Mouse (Mus musculus) intestine, postnatal 0 days (tissue): ENCODE data around the gene Sertad1. TPM values are rescaled to one million over a fixed set of nuclear protein-coding genes. Genes with fewer than 3 reads are reported as not detected.

ENCODE experiments used
- ATAC-seq: fragments of 200-750 bp; cut with Nextera tagmentation; 2 replicates; pipeline ENCODE4 v1.8.0; 2017; ENCODE audit warnings: mild to moderate bottlenecking, moderate TSS enrichment, moderate library complexity
- H3K27ac ChIP-seq: fragments of 300-500 bp; sonication (generic); 2 replicates; pipeline ENCODE4 v1.5.1; 2014; ENCODE audit warnings: mild to moderate bottlenecking, low read depth, low read length, moderate library complexity
- H3K27me3 ChIP-seq: fragments of 300-500 bp; sonication (generic); replicated peaks from 2 replicates; pipeline ENCODE4 v1.6.1; 2014; ENCODE audit warnings: low read length, mixed read lengths; ENCODE audit not compliant: control insufficient read depth, insufficient read depth
- H3K36me3 ChIP-seq: fragments of 300-500 bp; sonication (generic); 2 replicates; pipeline ENCODE4 v1.6.1; 2014; ENCODE audit warnings: mild to moderate bottlenecking, moderate library complexity; ENCODE audit not compliant: control insufficient read depth, insufficient read depth
- H3K4me1 ChIP-seq: fragments of 300-500 bp; sonication (generic); replicated peaks from 2 replicates; pipeline ENCODE4 v1.6.1; 2014; ENCODE audit warnings: antibody characterized with exemption, low read length, mixed read lengths; ENCODE audit not compliant: control insufficient read depth, insufficient read depth
- H3K4me2 ChIP-seq: fragments of 300-500 bp; sonication (generic); replicated peaks from 2 replicates; pipeline ENCODE4 v1.6.1; 2014; ENCODE audit warnings: low read depth, mild to moderate bottlenecking, moderate library complexity
- H3K4me3 ChIP-seq: fragments of 300-500 bp; sonication (generic); 2 replicates; pipeline ENCODE4 v1.5.1; 2014; ENCODE audit warnings: low read depth, low read length
- H3K9ac ChIP-seq: fragments of 300-500 bp; sonication (generic); 2 replicates; pipeline ENCODE4 v1.6.1; 2014; ENCODE audit warnings: mild to moderate bottlenecking, low read depth, low read length
- H3K9me3 ChIP-seq: fragments of 300-500 bp; sonication (generic); 2 replicates; pipeline ENCODE4 v1.6.1; 2016; ENCODE audit warnings: mixed run types; ENCODE audit not compliant: control insufficient read depth
- CTCF ChIP-seq: sonication (generic); IDR thresholded peaks from 2 replicates; pipeline ENCODE4 v1.5.1; 2016; ENCODE audit warnings: low read depth, mild to moderate bottlenecking, control low read depth, antibody characterized with exemption, moderate library complexity
- WGBS: fragments of 180-500 bp; shearing (Covaris S2); extraction: QIAGEN DNeasy Blood & Tissue Kit; methylation state at CpG from one replicate; pipeline ENCODE4 v1.1.7; 2014; 5-methylcytosine and 5-hydroxymethylcytosine counted together
- polyA plus RNA-seq: library from polyadenylated mRNA; unstranded; fragments of >200 nt; fragmentation: Nextera tagmentation; extraction: Ambion mirVana; gene quantifications from 2 replicates; pipeline ENCODE4 v1.2.1, GENCODE M21; 2015

The Sertad1 gene
- polyA plus RNA-seq, 1 experiment from 2014 or later: 42.7 TPM

DNA sequence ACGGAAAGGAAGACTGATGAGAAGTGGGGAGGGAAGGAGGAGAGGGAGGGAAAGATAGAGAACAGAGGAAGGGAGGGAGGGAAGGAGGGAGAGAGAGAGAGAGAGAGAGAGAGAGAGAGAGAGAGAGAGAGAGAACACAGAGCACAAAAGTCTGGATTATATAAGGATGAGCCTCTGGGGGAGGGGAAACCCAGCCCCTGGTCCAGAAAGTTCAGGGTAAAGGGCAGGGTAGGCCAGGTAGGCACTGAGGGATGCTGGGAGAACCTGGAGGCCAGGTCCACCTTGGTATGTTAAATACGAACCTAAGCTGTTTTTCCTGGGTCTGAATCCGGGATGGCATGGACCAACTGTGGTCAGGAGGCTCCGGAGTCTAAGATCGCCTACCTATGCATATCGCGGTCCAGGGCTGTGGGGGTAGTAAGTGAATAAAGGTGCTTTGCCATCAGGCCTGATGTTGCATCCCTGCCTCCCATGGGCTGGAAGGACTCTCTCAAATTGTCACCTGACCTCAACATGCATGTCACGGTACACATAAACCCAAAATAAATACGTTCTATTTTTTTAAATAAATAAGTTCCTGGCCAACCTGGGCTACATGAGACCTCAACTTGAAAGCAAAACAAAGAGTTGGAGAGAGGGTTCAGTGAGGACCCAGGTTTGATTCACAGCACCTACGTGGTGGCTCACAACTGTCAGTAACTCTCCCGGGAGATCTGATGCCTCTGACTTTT, 15.2 kb upstream of the Sertad1 start:
- no peak for TF ChIP-seq CTCF
- H3K9ac ChIP-seq: no peak overlapping the region
- peaks cover 4% of the 10 kb centered on the region; the same call in 1 of the 2 replicates for H3K4me1 ChIP-seq
- WGBS: 92% methylated on average over 11 of the region's 11 CpGs
- no peaks in the 10 kb centered on the region for H3K9me3 ChIP-seq
- no peak overlapping the region for H3K27ac ChIP-seq
- no peaks in the 10 kb centered on the region for H3K27me3 ChIP-seq
- no peak overlapping the region for H3K4me2 ChIP-seq
- ATAC-seq: no peak
- peaks cover 8% of the 10 kb centered on the region for H3K36me3 ChIP-seq
- no peak overlapping the region for H3K4me3 ChIP-seq

DNA sequence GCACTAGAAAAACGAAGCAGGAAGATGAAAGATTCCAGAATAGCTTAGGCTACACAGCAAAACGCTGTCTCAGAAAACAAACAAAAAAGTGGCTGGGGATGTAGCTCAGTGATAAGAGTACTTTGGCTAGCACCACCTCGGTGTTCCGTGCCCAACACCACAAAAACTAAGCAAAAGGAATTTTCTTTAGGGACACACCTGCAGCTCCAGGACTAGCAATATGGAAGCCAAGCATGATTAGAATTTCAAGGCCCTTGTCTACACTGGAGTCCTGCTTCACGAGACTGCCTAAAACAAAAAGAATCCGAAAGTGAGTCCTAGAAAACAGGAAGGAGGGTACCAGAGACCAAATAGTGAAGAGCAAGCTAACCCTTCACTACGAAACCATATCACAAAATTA, 14.1 kb upstream of the Sertad1 start:
- WGBS: 11% methylated on average over 7 of the region's 7 CpGs
- Histone ChIP-seq H3K27ac (peak overlapping the region; percentile 43), H3K9me3 (no peaks in the 10 kb centered on the region), H3K36me3 (peaks cover 17% of the 10 kb centered on the region), H3K4me2 (peak overlapping the region; percentile 72), H3K9ac (0 out of 2 replicates have a peak overlapping the region, but pooled peaks have one; percentile 31), H3K4me3 (peak overlapping the region; percentile 94), H3K27me3 (no peaks in the 10 kb centered on the region), H3K4me1 (peaks cover 4% of the 10 kb centered on the region; the same call in 1 of the 2 replicates)
- no peak for TF ChIP-seq CTCF
- no peak for ATAC-seq

DNA sequence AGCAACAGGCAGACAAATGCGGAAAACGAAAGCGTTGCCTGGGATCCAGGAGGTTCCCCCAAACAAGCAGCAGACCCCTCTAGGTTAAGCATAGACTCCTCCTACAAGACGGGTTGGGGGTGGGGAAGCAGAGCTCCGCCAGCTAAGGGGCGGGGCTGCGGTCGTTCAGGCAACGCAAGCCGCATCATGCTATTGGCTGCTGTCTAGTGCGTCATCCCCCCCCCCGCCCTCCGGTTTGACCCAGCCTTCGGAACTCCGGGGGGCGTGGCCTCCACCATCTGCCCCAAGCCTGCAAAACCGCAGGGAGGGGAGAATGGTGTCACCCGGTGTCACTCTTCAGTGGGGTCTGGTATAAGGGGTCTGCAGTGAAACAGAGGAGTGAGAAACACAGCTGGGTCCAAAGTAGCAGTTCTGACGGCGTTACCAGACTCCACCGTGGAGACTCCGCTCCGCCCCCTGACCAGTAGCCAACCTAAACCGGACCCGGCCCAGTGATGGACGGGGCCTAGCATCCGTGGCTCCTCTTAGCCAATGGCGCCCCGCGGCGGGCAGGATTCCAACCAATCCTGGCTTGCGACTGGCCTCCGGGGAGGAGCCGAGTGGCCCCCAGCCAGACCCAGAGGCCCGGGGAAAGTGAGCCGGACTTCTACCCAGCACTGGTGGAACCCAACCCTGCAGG, 13.4 kb upstream of the Sertad1 start, which contains the start of gene Sertad3:
TSS of gene Sertad3 (plus strand) at position 613 of the 679 bp plus-strand sequence.
- peak; percentile 91 for ATAC-seq
- WGBS: under 1% methylated on average over 36 of the region's 36 CpGs
- H3K36me3 ChIP-seq: peaks cover 24% of the 10 kb centered on the region

DNA sequence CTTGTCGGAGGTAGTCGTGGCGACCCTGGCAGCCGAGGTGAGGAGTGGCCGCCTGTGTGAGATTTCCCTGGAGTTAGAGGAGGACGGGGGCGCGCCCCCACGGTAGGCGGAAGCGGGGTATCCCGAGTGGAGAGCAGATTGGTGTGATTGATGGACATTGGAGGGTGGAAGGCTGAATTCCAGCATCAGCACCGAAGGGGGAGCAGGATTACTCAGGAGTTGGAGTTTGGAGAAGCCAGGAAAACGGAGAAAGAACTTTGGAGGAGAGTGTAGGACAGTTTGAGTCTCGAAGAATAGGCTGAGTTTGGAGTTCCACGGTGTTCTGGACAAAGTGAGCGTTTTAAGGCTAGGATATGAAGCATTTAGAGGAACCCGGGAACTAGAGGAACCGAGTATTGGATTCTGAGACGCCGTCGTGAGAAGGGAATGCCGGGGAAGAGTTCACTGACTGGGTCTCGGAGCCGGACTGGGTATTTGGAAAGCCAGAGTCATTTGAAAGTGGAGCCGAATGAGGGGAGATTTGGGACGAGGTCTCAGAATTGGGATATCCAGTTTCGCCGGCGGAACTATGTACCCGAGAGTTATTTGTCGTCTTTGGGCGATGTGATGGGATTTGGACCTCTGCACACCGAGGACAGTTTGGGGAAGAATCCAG, 12.7 kb upstream of the Sertad1 start:
- ATAC-seq: 0 out of 2 replicates have a peak, but pooled peaks have one; percentile 1
- Histone ChIP-seq H3K4me2 (peak overlapping the region; percentile 72), H3K27ac (peak overlapping the region; percentile 92), H3K4me3 (peak overlapping the region; percentile 94), H3K27me3 (no peaks in the 10 kb centered on the region), H3K9me3 (no peaks in the 10 kb centered on the region), H3K36me3 (peaks cover 27% of the 10 kb centered on the region), H3K4me1 (peaks cover 4% of the 10 kb centered on the region; the same call in 1 of the 2 replicates), H3K9ac (peak overlapping the region; percentile 73)
- under 1% methylated on average over 34 of the region's 34 CpGs for WGBS
- TF ChIP-seq CTCF: no peak

More for the DNA sequence above, 13.4 kb upstream of the Sertad1 start, which contains the start of gene Sertad3:
- Histone ChIP-seq H3K9ac (peak within 1 kb of the TSS; percentile 73), H3K9me3 (no peaks in the 10 kb centered on the region), H3K4me1 (peaks cover 4% of the 10 kb centered on the region; the same call in 1 of the 2 replicates), H3K4me2 (peak within 1 kb of the TSS; percentile 72), H3K27ac (peak within 1 kb of the TSS; percentile 92), H3K27me3 (no peaks in the 10 kb centered on the region), H3K4me3 (peak within 1 kb of the TSS; percentile 94)
- peak; percentile 18 for TF ChIP-seq CTCF

DNA sequence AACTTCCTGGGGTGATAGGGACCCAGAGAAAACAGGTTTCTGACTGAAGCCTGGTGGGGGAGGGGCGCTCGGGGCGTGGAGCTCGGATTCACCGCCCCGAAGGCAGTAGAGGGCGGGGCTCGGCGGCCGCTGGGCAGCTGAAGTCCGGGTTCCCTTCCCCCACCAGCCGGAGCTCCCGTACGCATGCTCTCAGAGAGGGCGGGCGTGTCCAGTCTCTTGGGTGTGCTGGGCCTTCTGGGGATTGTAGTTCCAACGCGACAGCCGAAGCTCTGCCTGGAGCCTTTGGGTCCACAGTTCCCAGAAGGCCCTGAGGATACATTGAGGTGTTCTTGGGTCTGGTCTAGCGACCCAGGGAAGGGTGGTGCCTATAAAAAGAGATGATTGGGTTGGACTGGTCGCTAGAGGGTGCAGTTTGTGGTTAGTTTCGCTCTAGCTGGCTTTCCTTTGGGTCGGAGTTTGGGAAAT, 12.2 kb upstream of the Sertad1 start:
- peak; percentile 86 for ATAC-seq
- H3K27me3 ChIP-seq: no peaks in the 10 kb centered on the region
- peak overlapping the region; percentile 73 for H3K9ac ChIP-seq
- H3K36me3 ChIP-seq: peaks cover 27% of the 10 kb centered on the region
- peak overlapping the region; percentile 92 for H3K27ac ChIP-seq
- 0% methylated on average over 23 of the region's 23 CpGs for WGBS
- peak overlapping the region; percentile 72 for H3K4me2 ChIP-seq
- H3K4me3 ChIP-seq: peak overlapping the region; percentile 94
- peak; percentile 81 for TF ChIP-seq CTCF
- peaks cover 4% of the 10 kb centered on the region; the same call in 1 of the 2 replicates for H3K4me1 ChIP-seq
- H3K9me3 ChIP-seq: no peaks in the 10 kb centered on the region
